Mouse (Mus musculus): ENCODE measurements around the gene Ankrd22. TPM values are rescaled to one million over a fixed set of nuclear protein-coding genes. Genes with fewer than 3 reads are reported as not detected.
A peak's percentile ranks its signal among the peaks of the same experiment; 100 is the strongest.

The Ankrd22 gene
- polyA plus RNA-seq, 2 experiments: 0.12 to 0.22 TPM

DNA sequence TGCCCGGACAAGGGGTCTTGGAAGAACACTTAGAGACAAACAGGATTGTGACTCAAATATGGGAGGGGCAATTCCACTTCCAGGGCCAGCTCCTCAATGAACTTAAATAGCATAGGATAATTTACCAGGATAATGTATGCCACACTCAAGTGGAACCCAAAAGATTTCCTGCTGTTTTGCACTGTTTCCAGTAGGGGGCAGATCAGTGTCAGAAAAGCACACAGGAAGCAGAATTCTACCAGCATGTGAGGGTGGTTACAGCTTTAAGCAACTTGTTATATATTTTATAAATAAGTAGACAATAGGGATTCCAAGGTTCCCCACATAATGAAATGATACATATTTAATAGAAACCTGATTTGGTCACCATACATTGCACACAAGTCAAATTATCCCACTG is 13.9 kb downstream of the Ankrd22 start:
- Histone ChIP-seq H3K27me3 (ENCODE audit: control insufficient read depth, insufficient read depth, low read length) (no peaks in the 10 kb centered on the region), H3K9me3 (ENCODE audit: control insufficient read depth, low read length) (no peaks in the 10 kb centered on the region), H3K27ac (no peak overlapping the region), H3K9ac (replicated peaks) (no peak overlapping the region), H3K4me1 (replicated peaks; ENCODE audit: control insufficient read depth in 2 of 2, insufficient read depth in 2 of 2, low read length in 1 of 2) (no peaks in the 10 kb centered on the region), H3K4me3 (ENCODE audit: insufficient read depth in 1 of 2, low read depth in 2 of 2, low read length in 2 of 2) (no peak overlapping the region), H3K4me2 (ENCODE audit: low read depth) (no peak overlapping the region), H3K36me3 (replicated peaks; ENCODE audit: control insufficient read depth, insufficient read depth, low read depth) (no peaks in the 10 kb centered on the region)
- ATAC-seq (ENCODE audit: insufficient read depth) (no peak), DNase-seq (ENCODE audit: low read depth in 3 of 3, low spot score in 3 of 3) (no peak)
- WGBS (ENCODE audit: insufficient replicate concordance): 41% methylated on average over 1 of the region's 1 CpGs
- no peak for TF ChIP-seq EP300 (IDR thresholded peaks at IDR 0.05; ENCODE audit: low read depth)
- peak; percentile 50 for TF ChIP-seq CTCF (IDR thresholded peaks at IDR 0.05; ENCODE audit: low read depth)

DNA sequence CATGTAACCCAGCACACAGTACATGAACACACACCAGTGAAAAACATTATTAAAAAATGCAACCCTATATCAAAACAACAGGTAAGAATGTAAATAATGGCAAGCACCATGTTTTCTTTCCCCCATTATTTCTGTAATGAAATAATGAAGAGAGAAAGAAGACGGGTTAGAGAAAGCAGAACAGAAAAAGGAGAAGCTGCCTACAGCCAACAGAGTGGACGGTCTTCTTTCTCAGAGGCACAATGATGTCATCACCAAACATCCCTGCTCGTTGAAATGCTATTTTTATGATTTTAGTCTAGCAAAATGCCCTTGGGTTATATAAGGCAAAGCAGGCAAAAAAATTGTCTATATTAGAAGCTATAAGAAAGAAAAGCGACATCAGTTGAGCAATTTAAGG is 17.4 kb downstream of the Ankrd22 start:
- Histone ChIP-seq H3K9me3 (ENCODE audit: control insufficient read depth, low read length) (no peaks in the 10 kb centered on the region), H3K4me1 (replicated peaks; ENCODE audit: control insufficient read depth in 2 of 2, insufficient read depth in 2 of 2, low read length in 1 of 2) (no peaks in the 10 kb centered on the region), H3K36me3 (replicated peaks; ENCODE audit: control insufficient read depth, insufficient read depth, low read depth) (no peaks in the 10 kb centered on the region), H3K27ac (no peak overlapping the region), H3K27me3 (ENCODE audit: control insufficient read depth, insufficient read depth, low read length) (no peaks in the 10 kb centered on the region), H3K9ac (replicated peaks) (no peak overlapping the region), H3K4me3 (ENCODE audit: insufficient read depth in 1 of 2, low read depth in 2 of 2, low read length in 2 of 2) (no peak overlapping the region), H3K4me2 (ENCODE audit: low read depth) (no peak overlapping the region)
- ATAC-seq (ENCODE audit: insufficient read depth): no peak
- TF ChIP-seq EP300 (IDR thresholded peaks at IDR 0.05; ENCODE audit: low read depth): no peak
- TF ChIP-seq CTCF (IDR thresholded peaks at IDR 0.05; ENCODE audit: low read depth): no peak
- no peak for DNase-seq (ENCODE audit: low read depth in 3 of 3, low spot score in 3 of 3)
- 20% methylated on average over 4 of the region's 4 CpGs for WGBS (ENCODE audit: insufficient replicate concordance)

DNA sequence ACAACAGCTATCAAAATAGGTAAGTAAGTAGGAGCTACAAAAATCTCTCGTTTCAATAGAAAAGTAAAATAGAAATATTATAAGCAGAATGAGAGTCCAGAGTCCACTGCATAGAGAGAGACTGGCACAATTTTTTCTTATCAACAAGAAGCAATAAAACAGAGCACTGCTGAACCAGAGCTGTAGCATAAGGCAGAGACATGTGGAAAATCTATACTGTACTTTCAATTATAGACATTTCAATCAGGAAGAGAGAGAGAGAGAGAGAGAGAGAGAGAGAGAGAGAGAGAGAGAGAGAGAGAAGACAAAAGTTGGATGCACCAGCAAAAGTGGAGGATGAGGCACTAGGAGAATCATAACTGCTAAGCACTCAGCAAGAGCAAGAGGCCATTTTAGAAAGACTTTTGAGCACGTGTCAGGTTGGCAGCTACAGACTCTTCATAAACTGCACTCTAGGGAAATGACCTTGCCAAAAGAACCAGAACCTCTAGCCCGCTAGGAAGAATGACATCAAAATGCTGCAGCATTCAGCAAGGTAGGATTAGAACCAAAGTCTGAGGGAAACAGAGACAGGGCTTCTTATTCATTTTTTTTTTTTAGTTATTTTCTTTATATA is 26.3 kb downstream of the Ankrd22 start:
- Histone ChIP-seq H3K9ac (replicated peaks) (no peak overlapping the region), H3K4me1 (replicated peaks; ENCODE audit: control insufficient read depth in 2 of 2, insufficient read depth in 2 of 2, low read length in 1 of 2) (no peaks in the 10 kb centered on the region), H3K27me3 (ENCODE audit: control insufficient read depth, insufficient read depth, low read length) (no peaks in the 10 kb centered on the region), H3K27ac (no peak overlapping the region), H3K4me3 (ENCODE audit: insufficient read depth in 1 of 2, low read depth in 2 of 2, low read length in 2 of 2) (no peak overlapping the region), H3K4me2 (ENCODE audit: low read depth) (no peak overlapping the region), H3K9me3 (ENCODE audit: control insufficient read depth, low read length) (no peaks in the 10 kb centered on the region), H3K36me3 (replicated peaks; ENCODE audit: control insufficient read depth, insufficient read depth, low read depth) (no peaks in the 10 kb centered on the region)
- 40% methylated on average over 3 of the region's 3 CpGs for WGBS (ENCODE audit: insufficient replicate concordance)
- ATAC-seq (ENCODE audit: insufficient read depth): no peak
- no peak for TF ChIP-seq EP300 (IDR thresholded peaks at IDR 0.05; ENCODE audit: low read depth)
- TF ChIP-seq CTCF (IDR thresholded peaks at IDR 0.05; ENCODE audit: low read depth): no peak
- no peak for DNase-seq (ENCODE audit: low read depth in 3 of 3, low spot score in 3 of 3)

DNA sequence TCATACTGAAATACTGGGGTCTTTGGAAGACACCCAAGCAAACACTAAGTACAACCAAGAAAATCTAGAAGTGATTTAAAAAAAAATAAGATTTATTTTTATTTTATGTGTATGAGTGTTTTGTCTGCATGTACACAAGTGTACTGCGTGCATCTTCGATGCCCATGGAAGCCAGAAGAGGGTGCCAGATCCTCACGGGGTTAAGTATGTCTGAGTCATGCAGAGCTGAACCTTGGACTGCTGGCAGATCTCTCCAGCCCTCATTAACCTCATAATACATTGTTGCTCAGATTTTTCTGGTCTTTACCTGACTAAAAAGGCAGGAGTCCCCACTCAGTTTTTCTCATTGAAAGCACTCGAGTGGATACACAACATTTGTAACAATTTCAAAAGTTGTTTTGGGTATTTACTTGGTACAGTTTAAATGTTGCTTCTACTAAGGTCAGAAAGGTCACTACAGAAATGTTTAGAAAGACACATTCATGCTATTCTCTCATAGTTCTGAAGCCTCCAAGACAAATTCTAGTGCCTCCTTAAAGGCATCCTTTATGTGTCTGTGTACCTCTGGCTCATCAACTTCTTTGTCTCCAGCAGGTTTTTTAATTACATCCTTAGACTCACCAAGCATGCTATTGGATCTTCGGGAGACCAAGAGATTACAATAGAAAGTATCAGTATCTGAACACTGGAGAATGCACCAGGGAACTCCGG is 27.0 kb downstream of the Ankrd22 start:
- TF ChIP-seq CTCF (IDR thresholded peaks at IDR 0.05; ENCODE audit: low read depth): no peak
- no peak for TF ChIP-seq EP300 (IDR thresholded peaks at IDR 0.05; ENCODE audit: low read depth)
- DNase-seq (ENCODE audit: low read depth in 3 of 3, low spot score in 3 of 3) (no peak), ATAC-seq (ENCODE audit: insufficient read depth) (no peak)
- Histone ChIP-seq H3K36me3 (replicated peaks; ENCODE audit: control insufficient read depth, insufficient read depth, low read depth) (no peaks in the 10 kb centered on the region), H3K27me3 (ENCODE audit: control insufficient read depth, insufficient read depth, low read length) (no peaks in the 10 kb centered on the region), H3K9me3 (ENCODE audit: control insufficient read depth, low read length) (no peaks in the 10 kb centered on the region), H3K4me2 (ENCODE audit: low read depth) (no peak overlapping the region), H3K27ac (no peak overlapping the region), H3K4me3 (ENCODE audit: insufficient read depth in 1 of 2, low read depth in 2 of 2, low read length in 2 of 2) (no peak overlapping the region), H3K9ac (replicated peaks) (no peak overlapping the region), H3K4me1 (replicated peaks; ENCODE audit: control insufficient read depth in 2 of 2, insufficient read depth in 2 of 2, low read length in 1 of 2) (no peaks in the 10 kb centered on the region)
- WGBS (ENCODE audit: insufficient replicate concordance): 61% methylated on average over 6 of the region's 6 CpGs

DNA sequence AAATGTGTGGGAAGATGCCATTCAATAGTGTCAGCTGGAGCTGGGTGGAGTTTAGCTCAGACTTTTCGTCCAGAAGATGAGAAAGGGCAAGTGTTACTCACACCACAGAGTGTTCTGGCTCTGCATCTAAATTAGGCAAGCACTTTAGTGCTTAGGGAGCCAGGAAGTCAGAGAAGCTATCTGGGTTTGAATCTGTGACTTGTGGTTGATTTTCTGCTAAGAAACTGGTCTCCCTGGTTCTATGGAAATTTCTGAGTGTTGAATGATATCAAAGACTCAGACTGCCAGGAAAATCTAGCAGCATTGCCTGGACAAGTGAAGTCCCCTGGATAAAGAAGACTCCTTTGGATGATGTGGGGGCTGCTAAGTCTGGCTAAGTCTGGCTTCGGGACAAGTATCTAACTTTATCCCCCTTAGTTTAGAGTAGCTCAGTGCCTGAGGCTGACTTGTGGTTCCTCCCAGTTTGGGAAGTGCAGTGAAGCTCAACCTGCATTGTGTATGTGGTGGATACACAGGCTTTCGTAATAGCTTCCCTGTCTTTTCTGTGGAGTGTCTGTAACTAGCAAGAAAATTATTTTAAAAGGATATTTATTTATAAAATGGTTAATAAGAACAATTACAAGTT is 45.6 kb downstream of the Ankrd22 start:
- Histone ChIP-seq H3K27me3 (ENCODE audit: control insufficient read depth, insufficient read depth, low read length) (no peaks in the 10 kb centered on the region), H3K9ac (replicated peaks) (no peak overlapping the region), H3K9me3 (ENCODE audit: control insufficient read depth, low read length) (no peaks in the 10 kb centered on the region), H3K4me3 (ENCODE audit: insufficient read depth in 1 of 2, low read depth in 2 of 2, low read length in 2 of 2) (no peak overlapping the region), H3K4me2 (ENCODE audit: low read depth) (no peak overlapping the region), H3K4me1 (replicated peaks; ENCODE audit: control insufficient read depth in 2 of 2, insufficient read depth in 2 of 2, low read length in 1 of 2) (no peaks in the 10 kb centered on the region), H3K36me3 (replicated peaks; ENCODE audit: control insufficient read depth, insufficient read depth, low read depth) (no peaks in the 10 kb centered on the region), H3K27ac (no peak overlapping the region)
- no peak for ATAC-seq (ENCODE audit: insufficient read depth)
- WGBS (ENCODE audit: insufficient replicate concordance): 21% methylated on average over 3 of the region's 3 CpGs
- no peak for TF ChIP-seq EP300 (IDR thresholded peaks at IDR 0.05; ENCODE audit: low read depth)
- no peak for TF ChIP-seq CTCF (IDR thresholded peaks at IDR 0.05; ENCODE audit: low read depth)
- DNase-seq (ENCODE audit: low read depth in 3 of 3, low spot score in 3 of 3): no peak

Data from liver, embryonic 14.5 days (tissue).